Mouse (Mus musculus) heart, postnatal 10 days (tissue): ENCODE measurements at regions not wholly inside any gene's neighbourhood (a gene's known extent, or its start where the extent isn't known, plus 50 kb on each side); places are given as distances from the start of the nearest gene placed in this dataset.

Experiments used
- DNase-seq, 2 experiments: peaks; one replicate each; pipeline ENCODE4 v3.0.0; 2021
- intact Hi-C: fragments of 180-260 bp; cut with DNase I; formaldehyde crosslinking; loops from one replicate; pipeline ENCODE4 v1.15.1; 2025

DNA sequence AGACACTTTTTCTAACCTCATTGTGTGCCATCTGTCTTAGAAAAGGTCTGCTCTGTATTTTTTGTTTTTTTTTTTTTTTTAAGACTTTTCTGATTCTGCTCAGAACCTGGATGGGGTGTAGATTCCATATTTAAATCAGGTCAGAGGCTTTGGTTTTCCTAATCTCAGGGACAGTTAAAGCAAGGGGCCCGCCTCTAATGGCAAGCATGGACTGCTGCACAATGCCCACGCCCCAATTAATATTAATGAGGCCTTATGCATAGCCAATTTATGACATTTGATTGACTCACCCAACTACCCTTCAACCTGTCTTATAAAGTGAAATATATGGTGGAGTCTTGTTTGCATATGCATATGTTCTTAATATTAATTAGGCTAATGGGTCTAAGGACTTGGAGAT is 662.6 kb downstream of the Bcl11a start:
- no peak for DNase-seq
- intact Hi-C loops = no loop called here

DNA sequence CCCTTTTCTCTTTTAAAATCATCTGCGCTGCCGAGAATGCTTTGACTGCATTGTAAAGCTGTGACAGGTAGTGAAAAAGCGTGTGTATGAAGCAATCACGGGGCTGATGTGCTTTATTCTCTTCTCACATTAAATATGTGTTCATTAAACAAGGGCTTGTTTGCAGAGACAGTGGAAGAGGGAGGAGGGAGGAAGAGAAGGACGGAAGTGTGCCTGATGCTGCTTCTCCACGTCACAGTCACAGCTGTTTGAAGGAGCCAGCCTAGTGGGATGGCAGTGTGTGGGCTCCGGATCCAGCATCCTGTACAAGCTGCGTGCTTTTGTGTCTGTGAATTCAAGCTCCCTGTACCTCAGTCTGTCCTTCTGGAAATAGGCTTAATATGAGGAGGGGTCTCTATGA is 664.7 kb downstream of the Bcl11a start:
- intact Hi-C loops = no loop called here

GRCm38 (mm10) chr11:24743439-24743838 is 665.6 kb downstream of the Bcl11a start:
- no peak for DNase-seq
- intact Hi-C loops = no loop called here

More for the DNA sequence above, 664.7 kb downstream of the Bcl11a start:
- DNase-seq = no peak

- DNase-seq = no peak
- intact Hi-C loops = no loop called here
Measured at GRCm38 (mm10) chr11:24745841-24746240, 668.0 kb downstream of the Bcl11a start.

DNA sequence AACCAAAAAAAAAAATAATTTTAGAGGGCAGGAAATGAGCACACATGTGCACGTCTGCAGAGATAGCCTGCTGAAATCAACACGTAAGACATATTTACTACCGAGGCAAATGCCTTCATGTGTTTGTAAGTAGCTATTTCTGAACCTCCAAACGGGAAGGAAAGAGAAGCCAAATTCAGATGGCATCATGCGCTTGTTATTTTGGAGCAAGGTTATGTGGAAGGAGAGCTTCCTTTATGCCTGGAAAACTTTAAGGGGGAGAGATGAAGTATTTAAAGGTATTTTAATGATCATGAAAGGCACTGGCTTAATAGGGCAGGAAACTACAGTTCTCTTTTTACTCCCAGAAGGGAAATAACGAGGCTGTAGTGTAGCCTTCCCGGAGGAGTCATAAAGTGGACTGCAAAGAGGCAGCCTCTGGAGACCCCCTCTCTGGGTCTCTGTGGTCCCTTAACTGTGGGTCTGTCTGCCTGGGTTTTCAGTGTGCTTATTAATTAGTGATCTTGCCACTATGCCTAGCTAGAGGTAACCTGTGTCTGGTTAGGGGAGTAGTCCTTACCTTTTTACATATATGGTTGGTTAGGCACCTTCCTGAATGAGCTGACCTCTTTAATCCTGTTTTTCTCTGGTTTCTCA is 672.4 kb downstream of the Bcl11a start:
- DNase-seq = peak; percentile 11 to 32
- intact Hi-C loops = no loop called here

DNA sequence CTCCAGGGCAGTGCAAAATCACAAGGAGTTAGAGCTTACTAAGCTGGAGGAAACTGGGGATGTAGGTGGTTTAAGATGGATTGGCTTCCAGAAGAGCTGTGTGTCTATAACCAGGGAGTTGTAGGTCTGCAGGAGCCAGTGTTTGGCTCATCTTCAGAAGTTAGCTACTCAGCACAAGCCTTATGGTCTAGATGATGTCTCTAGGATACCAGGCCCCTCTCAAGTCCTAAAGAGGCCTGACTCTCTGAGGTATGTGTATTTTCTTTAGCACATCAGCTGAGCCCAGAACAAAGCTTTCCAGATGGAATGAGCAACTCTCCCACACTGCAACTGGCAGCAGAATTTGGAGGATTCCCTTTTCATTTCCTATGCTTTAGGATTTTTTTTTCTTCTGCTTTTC is 680.3 kb downstream of the Bcl11a start:
- DNase-seq = no peak
- intact Hi-C loops = no loop called here

DNA sequence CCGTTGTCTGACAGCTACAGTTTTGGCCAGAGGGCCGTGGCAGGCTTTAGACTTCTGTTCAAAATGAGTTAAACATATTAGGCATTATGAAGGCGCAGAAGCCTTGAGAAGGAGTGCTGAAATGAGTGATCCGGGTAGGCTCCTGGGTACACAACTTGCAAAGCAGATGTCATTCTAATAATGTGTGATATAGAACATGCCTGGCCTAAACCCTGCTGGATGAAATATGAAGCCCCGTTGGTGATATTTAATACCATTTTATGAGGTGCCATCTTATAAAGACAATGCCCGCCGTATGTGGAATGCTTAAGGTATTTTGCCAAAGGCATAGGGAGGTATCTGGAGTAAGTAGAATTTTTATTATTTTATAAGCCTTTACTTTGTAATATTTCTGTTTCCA is 705.6 kb downstream of the Bcl11a start:
- no peak for DNase-seq
- intact Hi-C loops = no loop called here

GRCm38 (mm10) chr11:24789120-24789519 is 711.3 kb downstream of the Bcl11a start:
- intact Hi-C loops = no loop called here
- peak; percentile 13 to 35 for DNase-seq

DNA sequence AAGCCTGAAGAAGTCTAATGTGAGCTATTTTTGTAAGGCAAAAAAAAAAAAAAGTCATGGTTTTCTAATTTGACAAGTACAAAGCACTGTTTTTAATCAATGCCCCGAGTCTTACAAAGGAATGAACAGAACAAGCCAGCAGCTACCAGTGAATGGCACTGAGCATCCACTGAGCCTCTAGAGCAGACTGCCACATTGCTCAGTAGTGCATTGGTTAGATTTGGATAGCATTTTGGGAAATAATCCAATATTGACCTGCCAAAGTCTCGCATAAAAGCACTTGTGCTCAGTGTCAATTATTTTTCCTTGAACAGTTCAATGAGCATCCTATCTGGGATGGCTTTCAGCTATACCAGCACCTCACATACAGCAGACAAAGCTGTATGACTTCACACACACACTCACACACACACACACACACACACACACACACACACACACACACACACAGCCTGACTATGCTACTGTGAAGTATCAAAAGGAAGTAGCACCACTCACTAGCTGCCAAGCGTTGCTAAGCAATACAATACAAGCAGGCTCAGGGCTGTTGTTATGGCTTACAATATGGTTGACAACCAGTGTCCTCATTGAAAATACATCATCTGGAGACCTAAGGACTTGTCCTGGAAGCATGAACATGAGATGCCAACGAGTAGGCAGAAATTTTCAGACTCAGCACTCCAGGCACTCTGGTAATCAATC is 717.8 kb downstream of the Bcl11a start:
- intact Hi-C loops = no loop called here
- DNase-seq = no peak

- intact Hi-C loops = no loop called here
- no peak for DNase-seq
Measured at GRCm38 (mm10) chr11:24804623-24805023, 726.8 kb downstream of the Bcl11a start.

GRCm38 (mm10) chr11:24829578-24830401 is 751.9 kb downstream of the Bcl11a start:
- intact Hi-C loops = no loop called here
- DNase-seq = no peak

DNA sequence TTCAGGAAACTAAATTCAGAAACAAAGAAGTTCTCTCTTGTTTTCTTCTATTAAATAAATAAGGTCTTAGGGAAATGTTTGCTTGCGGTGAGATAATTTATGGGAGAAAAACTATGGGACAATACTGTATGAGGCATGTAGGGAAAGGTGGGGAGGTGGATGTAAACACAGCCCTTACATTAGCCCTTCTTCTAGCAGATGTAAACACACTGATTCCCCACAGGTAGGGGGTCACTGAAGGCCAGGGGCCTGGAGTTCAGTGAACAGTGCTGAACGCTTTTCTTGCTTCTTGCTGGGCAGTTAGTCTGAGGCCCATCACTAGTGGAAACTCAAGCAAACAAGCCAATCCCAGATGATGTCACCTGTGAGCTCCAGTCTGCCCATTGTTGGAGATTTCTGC is 752.6 kb downstream of the Bcl11a start:
- no peak for DNase-seq
- intact Hi-C loops = no loop called here

DNA sequence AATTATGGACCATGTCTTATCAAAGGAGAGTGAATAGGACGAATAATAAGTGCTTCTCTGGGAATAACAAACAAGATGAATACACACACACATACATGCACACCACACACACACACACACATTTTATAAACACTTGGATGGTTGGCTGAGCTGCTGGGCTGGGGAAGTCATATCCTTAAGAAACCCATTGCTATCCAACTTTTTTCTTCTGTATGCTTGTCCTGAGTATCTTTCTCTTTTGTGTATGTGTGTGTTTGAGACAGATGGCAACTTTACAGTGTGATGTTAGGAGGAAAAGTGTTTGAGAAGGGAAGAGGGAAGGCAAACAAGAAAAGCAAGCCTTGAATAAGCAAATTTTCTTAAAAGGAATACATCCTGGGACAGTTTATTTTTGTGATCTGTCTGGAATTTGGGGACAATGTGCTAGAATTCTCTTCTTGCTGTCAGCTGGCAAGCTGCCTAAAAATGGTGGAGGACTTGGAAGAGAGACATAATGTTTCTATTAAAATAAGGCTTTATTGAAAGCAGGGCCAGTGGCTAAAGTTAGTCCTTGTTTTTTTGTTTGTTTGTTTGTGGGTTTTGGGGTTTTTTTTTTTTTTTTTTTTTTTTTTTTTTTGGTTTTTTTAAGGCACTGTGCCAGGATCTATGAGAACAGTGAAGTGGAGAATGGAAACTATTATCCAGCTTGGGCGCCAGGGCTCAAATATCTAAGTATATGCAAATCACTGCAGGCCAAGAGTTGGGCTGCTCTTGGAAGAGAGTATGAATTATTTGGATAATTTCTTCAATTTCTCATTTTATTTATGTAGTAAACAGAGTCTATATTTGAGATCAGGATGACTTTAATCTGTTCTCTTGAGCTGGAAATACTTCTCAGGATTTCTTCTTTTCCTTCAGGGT is 766.2 kb downstream of the Bcl11a start:
- DNase-seq = peak in 1 of 2 experiments; percentile 1
- intact Hi-C loops = no loop called here

DNA sequence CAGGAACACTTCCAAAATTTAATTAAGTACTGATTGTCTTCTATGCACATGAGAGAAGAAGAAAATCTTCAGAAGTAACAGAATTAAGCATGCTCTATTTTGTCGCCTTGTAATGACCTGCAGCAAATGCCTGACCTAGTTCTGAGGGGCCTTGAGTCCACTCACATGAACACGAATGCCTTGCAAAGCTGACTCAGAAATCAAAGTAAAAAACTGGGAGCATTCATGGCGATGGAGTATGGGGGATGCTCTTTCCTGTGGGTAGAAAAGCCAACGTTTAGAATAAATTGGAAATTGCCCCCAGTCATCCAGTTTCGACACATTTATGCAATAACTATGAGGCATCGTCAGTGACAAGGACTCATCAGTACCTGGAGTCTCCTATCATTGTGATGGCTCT is 779.1 kb downstream of the Bcl11a start:
- intact Hi-C loops = no loop called here
- no peak for DNase-seq

- no peak for DNase-seq
Measured at GRCm38 (mm10) chr11:24864637-24865036, 786.8 kb downstream of the Bcl11a start.

GRCm38 (mm10) chr11:24865067-24865796 is 787.4 kb downstream of the Bcl11a start:
- no peak for DNase-seq
- intact Hi-C loops = loop anchor here (2.0 kb wide), 1 partner anchor 78 kb away; no protein-coding TSS in a partner anchor

More at GRCm38 (mm10) chr11:24864637-24865036, 786.8 kb downstream of the Bcl11a start:
- intact Hi-C loops = loop anchor here (2.0 kb wide), 1 partner anchor 78 kb away; no protein-coding TSS in a partner anchor
